Mouse (Mus musculus) granulocyte monocyte progenitor cell, adult 5-6 weeks (primary cell): ENCODE measurements around the gene Gpc5. TPM values are rescaled to one million over a fixed set of nuclear protein-coding genes. Genes with fewer than 3 reads are reported as not detected.

Source experiments
- ATAC-seq: replicated peaks from 2 replicates; pipeline ENCODE4 v1.8.0; 2016; ENCODE audit warnings: mild to moderate bottlenecking, moderate TSS enrichment, inconsistent platforms; ENCODE audit not compliant: poor library complexity, severe bottlenecking
- total RNA-seq, 2 experiments: library from RNA; stranded (forward) in 1 of 2; stranded (reverse) in 1 of 2; fragments of 200-712, 200-1000 nt in 1 of 2; fragments of >200 nt in 1 of 2; fragmentation: Nextera tagmentation in 1 of 2; gene quantifications; 2 replicates each; pipeline ENCODE4 v1.2.3; 2014 to 2017

The Gpc5 gene
- total RNA-seq, 2 experiments from 2014 or later = not detected

DNA sequence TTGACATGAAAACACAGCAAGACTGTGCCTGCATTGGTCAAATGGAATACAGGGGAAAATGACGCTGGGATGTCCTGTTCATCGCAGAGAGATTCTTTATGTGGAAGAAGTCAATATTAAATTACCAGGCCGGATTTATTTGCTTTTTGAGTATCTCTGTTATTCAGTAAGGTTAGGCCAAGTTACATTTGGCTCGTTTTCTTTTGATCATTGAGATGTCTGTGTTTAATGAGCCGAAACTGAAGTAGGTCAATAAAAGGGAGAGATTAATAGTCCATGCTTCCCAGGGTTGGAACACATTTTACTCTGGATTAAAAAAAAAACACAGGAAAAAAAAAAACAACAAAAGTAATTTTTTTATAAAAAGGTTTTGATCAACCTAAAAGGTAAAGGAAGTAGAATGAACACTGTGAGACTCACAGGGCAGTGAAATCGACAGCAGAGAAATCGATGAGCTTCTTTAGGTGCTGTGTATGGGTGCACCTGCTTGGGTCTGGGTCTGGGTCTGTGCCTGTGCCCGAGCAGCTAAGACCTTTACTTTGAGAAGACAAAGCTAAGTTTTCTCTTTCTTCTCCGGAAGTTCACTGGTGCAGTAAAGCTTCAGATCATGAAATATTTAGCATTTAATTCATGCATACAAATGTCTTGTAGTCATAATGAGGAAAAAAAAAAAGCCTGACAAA lies 8.7 kb downstream of the Gpc5 start:
- ATAC-seq = no peak

DNA sequence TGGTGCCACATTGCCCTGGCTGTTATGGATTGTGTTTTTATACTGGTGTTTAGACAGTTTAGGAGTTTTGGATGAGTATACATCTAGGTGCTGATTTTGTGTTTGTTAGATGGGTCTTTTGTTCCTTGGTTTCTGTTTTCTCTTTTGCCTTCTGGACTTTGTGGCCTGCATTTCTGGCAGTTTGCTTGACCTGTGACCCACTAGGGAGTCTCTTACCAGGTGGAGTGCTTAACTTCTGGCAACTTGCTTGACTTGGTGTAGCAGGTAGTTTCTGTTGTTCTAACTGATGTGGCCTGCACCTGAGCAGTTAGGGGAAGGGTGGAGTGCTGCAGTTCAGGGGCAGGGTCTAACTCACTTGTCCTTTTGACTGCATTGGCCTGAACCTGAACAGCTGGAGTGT lies 14.3 kb downstream of the Gpc5 start:
- ATAC-seq = no peak

DNA sequence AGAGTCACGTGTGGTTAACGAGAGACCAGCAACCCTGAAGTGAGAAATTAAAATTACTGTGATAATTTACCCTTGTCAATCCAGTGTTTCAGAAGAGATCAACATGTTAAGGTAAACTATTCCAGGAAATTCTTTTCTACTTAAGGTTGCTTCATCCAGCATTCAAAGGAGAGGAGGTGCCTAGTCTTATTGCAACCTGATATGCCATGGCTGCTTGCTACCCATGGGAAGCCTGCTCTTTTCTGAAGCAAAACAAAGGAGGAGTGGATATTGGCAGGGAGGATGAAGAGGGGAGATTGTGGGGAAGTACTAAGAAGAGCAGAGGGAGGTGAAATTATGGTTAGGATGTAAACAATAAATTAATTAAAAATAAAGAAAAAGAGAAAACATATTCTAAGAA lies 15.5 kb downstream of the Gpc5 start:
- no peak for ATAC-seq

DNA sequence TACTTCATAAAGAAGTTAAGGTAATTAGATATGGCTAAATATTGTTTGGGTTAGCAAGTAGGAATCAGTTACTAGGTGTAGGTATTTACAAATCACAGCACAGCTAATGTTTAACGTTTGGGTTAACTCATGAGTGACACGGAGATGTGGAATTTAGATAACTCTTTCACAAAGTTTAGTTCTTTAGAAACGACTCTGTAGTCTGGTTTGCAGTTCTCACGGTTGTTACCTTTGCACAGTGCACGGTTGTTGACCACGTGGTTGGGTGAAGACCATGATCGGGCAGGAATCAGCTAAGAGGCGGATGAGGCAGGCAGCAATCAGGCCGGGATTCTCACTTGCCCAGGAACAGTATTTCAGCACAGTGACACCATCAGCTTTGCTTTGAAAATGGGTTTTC lies 26.6 kb downstream of the Gpc5 start:
- no peak for ATAC-seq

DNA sequence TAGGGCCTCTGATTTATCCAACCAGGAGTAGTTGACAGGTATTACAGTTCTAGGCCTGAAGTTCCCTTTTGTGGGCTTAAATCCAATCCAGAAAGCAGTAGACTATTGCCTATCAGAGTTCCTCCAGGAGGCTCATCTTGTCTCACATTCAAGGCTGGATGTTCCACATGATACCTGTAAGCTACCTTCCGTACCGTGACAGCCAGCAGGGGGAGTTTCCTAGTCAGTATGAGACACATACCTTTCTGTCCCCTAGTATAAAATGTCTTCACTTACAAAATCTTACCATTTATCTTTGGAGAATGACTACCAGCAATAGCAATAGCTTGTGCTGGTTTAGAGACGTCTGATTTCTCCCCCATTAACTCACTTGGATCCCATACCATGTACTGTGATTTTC lies 56.8 kb downstream of the Gpc5 start:
- ATAC-seq = no peak

DNA sequence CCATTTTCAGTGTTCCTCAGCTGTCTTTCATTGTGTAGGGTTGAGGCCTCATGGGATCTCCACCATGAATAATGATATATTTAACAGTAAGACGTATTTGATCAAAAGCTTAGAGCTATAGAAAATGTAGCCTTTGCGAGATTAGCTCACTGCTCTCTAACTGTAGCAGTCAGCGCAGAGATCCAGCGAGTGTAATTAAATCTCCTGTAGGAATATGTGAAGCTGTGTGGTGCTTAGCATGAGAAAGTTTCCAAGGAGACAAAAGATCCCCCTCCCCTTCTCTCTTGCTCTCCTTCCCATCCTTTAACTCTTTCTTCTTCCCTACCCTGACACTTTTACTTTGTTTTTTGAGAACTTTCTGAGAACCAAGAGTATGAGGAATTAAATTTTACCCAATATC lies 64.6 kb downstream of the Gpc5 start:
- no peak for ATAC-seq

DNA sequence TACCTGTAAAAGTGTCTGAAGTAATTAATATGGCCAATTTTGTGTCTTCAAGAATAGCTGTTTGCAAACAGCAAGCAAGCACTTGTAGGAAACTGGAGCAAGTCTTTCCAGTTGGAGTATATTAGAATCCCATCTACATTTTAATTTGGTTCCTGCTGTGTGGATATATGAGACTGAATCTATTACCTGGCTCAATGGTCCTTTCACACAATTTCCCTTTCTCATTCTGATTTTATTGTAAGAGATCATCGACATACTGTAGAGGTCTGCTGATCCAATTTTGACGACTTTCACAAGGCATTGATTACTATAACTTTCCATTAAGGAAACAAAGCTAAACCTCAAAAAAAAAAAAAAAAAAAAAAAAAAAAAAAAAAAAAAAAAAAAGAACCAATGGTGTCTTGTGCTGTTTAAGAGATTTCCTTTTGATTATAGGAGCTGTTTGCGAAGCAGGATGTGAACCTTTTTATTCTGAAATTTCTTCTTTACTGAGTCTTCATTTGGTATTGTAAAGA lies 85.4 kb downstream of the Gpc5 start:
- no peak for ATAC-seq

DNA sequence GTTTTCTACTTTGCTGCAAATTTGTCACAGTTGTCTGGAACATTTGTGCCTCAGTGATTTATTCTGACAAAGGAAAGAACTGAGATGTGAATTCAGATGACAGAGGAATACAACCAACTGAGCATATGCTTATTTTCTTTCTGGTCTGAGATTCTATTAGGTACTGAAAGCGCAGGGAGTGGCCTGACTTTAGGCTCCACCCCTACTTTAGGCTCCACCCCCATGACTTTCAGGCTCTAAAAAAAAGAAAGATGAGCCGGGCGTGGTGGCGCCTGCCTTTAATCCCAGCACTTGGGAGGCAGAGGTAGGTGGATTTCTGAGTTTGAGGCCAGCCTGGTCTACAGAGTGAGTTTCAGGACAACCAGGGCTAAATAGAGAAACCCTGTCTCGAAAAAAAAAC lies 87.9 kb downstream of the Gpc5 start:
- no peak for ATAC-seq

DNA sequence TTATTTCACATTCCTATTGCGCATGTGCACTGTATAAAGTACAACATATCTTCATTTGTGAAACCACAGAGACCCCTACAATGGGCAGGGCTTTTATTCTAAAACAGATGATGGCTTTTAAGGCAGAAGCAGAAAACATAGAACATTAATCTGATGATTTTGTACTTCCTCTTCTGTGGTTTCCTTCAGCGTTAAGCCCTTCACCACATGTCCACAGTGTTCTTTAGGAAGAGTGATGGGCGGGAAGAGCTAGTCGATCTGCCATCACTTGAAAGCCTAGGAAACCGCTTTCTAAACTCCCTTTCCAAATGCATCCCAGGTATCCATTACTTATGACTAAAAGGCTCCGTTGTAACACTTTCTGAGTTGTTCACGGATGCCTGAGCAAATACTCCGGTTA lies 96.2 kb downstream of the Gpc5 start:
- peak; percentile 97 for ATAC-seq

DNA sequence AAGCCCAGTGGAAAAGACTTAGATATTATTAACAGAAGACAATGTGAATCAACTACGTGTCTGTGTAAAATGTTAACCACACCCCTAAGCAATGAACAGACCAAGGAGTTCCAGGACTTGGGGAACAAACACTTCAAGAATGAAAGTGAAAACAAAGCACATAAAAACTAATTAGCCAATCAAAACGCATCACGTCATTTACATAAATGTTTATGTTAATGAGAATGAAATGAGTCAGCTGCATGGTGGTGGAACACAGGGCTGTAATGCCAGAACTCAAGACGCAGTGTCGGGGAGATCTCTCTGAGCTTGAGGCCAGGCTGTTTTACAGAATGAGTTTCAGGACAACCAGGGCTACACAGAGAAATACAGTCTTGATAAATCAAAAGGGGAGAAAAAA lies 136.1 kb downstream of the Gpc5 start:
- no peak; the same call in 1 of the 2 replicates for ATAC-seq

DNA sequence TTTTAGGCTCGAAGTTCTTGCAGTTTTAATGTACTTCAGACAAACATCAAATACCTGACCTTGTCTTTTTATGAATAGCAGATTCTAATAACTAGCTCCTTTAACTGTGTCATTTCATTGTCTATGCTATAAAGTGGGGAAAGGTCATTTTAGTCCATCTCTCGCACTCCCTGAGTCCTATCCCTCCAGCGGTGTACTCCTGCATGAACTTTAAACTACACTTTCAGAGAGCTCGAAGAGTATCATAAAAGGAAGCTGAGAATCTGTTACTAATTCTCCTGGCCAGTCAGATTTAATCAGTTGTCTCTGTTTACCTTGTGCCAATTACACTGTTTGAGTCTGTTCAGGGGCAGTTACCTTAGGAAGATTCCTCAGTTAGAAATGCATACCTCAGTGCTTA lies 144.4 kb downstream of the Gpc5 start:
- no peak for ATAC-seq

DNA sequence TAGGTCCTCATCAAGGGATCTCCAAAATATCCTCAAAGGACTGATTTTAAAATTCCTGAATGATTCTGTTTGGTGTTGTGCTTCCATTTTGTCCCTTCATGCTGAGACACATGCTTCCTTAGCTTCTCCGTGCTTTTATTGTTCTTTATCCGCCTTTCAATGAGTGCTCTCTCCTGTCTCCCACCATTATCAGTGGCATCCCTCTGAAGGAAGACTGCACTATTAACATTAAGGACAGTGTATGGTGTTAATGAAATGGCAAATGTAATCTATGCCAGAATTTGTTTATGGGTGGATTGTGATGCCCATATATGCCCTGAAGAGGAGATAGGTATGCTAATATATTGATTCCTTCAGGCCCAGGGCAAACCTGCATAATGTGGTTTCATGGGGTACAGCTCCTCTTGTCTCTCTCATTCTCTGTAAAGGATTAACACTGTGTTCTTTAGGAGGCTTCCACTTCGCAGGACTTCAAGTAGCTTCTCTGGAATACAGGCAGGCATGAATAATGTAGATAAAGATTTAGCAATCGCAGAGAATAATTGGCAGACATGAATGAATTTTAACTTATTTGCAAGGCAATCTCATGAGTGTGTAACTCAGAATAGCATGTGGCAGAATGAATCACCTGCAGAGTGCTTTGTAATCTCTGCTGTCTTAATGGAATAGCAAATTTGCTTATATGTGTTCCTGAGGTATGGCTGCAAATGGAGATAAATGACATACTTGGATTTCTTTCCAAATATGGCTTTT lies 148.8 kb downstream of the Gpc5 start:
- no peak for ATAC-seq

DNA sequence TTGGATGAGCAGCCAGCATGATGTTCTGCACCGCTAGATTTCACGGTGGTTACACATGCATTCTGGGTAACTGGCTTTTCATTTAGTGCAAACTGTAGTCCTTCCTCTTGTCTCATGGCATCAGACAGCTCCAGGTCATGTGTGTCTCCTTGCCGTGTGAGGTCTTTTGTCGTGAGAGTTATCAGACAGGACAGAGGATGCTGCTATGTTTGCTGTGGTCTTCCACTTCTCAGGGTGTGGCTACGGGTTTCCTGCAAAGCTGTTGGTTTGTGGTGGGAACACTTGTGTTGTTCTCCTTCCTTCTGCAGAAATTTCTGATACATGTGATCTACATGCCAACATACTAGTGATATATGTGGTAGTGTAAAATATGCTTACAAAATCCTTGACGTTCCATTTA lies 158.5 kb downstream of the Gpc5 start:
- peak; percentile 69 for ATAC-seq

DNA sequence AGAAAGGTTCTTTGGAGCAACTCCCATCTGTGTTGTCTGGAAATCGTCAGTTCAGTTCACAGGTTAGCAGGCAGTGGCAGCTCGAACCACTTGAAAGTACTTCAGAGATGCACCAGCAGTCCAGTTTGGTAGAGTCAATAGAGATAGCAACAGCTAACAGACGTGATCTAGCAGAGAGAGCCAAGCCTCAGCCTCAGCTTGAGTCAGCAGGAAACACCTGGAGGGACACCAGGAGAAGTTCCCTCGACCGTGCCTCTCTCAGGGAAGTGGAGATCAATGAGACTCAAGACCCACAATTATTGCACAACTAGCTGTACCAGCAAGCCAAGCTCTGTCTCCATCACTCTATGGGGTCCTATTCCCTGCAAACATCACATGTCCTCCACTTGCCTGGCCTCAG lies 159.8 kb downstream of the Gpc5 start:
- peak; percentile 89 for ATAC-seq

DNA sequence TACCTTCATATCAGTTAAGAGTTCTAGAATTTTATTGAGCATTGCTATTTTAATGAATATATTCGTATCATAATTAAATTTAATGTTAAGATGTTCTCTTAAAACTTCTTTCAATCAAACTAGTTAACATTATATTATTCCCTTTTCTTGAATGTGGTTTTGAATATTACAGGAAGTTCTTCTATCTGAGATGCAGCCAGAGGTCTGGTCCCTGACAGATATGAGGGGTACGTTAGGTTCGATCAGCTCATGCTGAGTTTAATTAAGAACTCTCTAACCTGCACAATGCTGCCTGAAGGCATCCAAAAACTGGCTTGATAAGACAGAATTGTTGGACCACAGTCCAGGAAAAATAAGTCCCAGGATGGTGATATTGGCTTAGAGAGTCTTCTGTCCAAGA lies 161.1 kb downstream of the Gpc5 start:
- no peak for ATAC-seq

DNA sequence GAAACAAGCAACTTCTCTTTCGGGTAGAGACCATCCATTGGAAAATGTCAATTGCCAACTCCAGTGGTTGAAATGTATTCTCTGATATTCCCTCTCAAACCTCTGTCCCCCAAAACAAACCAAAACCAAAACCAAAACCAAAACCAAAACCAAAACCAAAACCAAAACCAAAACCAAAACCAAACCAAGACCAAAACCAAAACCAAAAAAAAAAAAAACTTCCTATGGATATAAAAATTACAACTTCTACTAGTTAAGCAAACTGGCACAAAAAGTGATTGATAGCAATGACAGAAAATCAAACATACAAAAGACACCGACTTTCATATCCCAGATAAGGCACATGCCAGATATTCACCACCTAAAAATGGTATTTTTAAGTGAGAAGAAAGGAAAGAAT lies 161.7 kb downstream of the Gpc5 start:
- ATAC-seq = no peak

DNA sequence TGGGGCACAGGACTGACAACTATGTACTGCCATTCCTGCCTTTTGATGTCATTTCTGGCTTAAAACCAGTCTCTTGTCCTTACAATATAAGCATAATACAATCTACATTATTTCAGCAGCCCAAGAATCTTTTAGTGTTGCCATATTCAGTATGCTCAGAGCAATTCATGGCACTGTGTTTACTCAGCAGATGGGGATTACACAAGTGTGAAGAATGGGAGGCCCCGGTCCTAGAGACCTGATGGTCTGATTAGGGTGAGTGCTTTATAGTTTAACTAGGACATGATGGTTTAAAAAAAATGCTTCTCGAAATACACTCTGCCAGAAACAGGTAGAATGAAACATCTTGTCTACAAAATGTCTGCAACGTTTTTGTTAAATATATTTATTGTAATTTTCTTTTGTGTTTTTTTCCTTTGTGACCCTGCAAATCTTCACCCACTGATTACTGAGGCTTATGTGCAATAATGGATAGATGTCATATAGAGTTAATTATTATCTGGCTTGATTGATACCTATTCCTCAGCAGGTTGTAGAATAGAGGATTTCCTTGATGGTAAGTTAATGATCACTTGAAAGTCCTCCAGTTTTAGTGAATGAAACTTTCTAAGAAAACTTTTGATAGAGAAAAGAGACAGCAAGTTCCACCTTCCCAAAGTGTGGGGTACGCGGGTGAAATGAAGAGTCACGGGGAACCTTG lies 177.8 kb downstream of the Gpc5 start:
- no peak for ATAC-seq

DNA sequence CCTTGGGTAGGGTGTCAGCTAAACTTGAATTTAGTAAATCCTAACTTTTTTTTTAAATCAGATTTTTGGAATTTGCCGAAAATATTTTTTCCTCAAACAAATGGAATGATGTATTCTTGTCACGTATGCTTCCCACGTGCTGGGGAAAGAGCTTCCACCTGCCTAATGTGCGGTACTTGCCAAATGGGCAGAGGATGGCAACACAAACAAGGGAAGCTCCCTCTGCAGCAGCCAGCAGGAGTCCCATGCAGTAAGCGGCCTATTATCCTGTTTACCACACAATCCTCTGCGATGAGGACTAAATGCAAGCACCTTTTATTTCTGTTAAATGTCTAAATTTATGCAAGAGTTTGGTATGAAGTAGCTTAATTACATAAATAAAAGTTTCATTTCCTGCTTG lies 178.4 kb downstream of the Gpc5 start:
- no peak for ATAC-seq

DNA sequence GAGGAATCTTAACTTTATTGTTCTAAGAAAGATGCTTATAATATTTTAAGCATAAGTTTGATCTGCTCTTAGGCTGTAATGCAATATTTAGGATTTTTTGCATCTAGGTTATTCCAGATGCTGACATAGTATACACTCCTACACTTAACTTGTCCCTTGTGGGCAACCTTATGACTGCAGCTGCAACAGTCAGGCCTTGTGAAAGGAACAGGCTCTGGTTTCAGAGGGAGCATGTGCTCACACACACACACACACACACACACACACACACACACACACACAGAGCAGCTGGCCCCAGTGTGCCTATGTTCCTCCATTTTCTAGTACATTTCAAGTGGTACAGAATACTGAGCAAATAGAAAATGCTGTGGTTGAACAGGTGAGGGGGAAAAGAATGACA lies 190.8 kb downstream of the Gpc5 start:
- ATAC-seq = no peak

DNA sequence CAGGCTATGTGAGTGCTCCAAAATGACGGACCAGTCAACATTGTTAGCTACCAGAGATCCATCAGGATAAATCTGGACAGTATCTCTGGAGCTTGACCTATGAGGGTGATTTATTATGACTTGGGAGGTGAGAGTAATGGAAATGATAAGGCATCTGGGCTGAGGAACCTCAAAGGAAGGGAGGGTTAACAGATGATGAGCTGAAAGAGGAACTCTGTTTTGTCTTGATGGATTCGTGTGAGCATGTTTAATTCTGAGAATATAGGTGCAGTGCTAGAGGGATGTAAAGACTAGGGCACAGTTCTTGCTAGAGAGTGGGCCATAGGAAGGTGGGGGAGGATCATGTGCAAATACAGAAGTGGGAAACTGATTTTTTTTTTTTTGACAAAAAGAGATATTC lies 232.2 kb downstream of the Gpc5 start:
- ATAC-seq = 0 out of 2 replicates have a peak, but pooled peaks have one; percentile 2

DNA sequence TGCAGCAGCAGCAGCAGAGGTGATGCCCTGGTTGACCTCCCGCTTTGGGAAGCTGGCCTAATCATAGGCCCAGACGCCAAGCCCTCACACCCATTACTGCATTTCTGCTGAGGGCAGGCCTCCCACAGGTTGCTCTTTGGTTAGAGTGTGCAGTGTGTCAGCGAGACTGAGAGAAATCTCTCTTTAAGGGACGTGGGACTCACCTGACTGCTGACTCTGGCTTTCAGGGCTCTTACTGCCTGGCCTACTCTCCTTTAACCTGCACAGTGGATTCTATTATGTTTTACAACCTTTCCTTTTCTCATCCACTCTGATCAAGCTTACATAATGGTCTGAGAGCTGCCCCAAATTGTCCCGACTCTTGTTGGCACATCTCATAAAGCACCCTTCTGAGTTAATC lies 234.4 kb downstream of the Gpc5 start:
- ATAC-seq = no peak
